Mouse (Mus musculus) mature B cell (primary cell): ENCODE measurements at regions not wholly inside any gene's neighbourhood (a gene's known extent, or its start where the extent isn't known, plus 50 kb on each side); places are given as distances from the start of the nearest gene placed in this dataset.
"Not testable (repeated sequence)": the region's sequence is repeated elsewhere in the genome, so short reads cannot be mapped to it uniquely, and the experiment has no call there.

Experiments used
- in situ Hi-C: fragments of 300-500 bp; cut with MboI; formaldehyde crosslinking; loops from 2 replicates; pipeline ENCODE4 v1.14.3; 2019

- in situ Hi-C loops = no loop called here
Observed at GRCm38 (mm10) chr2:78600753-78601152, 267.2 kb upstream of the Ube2e3 start.

GRCm38 (mm10) chr2:78598039-78598438 is 269.9 kb upstream of the Ube2e3 start:
- in situ Hi-C loops = no loop called here

- in situ Hi-C loops = no loop called here
Observed at GRCm38 (mm10) chr2:78596251-78596650, 271.7 kb upstream of the Ube2e3 start.

DNA sequence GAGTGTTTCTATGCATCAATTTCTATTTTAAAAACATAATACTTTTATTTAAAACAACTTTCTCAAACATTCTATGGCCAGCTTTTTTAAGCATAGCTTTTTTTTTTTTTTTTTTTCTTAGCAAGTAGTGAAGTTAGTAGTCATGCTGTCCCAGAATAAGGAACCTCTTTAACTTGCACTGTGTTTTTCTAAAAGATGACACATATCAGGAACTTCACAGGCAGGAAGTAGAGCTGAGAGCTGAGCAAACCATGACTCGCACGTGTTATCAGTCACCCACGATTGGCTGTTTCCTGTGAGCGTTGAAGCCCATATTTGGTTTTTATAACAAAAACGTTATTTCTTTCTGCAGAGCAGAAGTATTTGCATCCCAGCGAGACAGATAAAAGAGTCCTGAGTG is 287.9 kb upstream of the Ube2e3 start:
- in situ Hi-C loops = no loop called here

GRCm38 (mm10) chr2:78572492-78572891 is 295.4 kb upstream of the Ube2e3 start:
- in situ Hi-C loops = no loop called here

DNA sequence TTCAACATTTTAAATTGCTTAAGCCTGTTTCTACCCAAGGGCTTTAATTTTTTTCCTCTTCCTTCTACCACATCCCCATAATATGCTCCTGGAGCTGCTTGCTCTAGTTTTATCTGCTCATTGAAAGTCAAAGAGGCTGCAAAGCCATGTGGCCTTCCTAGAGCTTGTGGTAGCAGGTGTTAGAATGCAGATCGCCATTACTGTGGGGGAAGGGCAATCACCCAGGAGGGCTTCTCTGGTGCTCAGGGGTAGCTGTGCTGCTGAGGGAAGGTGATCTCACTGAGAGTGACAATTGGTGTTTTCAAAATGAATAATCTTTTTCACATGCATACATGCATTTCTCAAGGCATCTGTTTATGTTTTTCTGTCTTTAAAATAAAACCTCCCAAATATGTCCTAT is 309.8 kb upstream of the Ube2e3 start:
- in situ Hi-C loops = no loop called here

- in situ Hi-C loops = no loop called here
Observed at GRCm38 (mm10) chr2:78551085-78551484, 316.8 kb upstream of the Ube2e3 start.

DNA sequence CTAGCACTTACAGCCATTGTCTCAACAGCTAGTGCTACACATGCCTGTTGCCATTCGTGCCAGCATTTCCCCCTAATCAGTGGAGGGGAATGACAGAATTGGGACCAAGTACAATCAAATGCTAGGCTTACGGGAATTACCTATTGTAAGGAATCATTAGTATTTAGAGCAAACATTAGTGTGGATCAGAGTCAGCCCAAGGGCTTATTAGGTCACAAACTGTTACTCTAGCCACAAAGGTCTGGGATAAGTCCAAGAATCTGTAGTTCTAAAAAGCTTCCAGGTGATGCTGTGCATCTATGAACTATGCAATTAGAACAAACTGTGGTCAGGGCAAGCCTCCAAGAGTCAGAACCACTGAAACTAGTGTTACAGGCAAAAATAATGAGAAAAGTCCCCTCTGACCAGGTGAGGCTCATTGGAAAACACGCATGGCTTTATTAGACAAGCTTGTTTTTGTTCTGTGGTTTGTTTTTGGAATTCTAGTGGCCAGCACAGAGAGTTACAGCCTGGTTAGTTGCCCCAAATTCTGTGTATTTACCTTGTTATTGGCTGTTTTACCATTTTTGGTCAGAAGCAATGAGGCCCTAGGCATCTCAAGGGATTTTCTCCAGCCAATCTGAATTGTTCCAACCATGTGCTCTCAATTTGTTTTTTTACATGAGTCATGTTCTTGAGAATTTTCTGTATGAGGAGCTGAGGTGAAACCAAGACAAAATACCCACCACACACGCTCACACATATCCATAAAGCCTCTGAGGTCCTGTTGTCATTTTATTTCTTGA is 319.0 kb upstream of the Ube2e3 start:
- in situ Hi-C loops = no loop called here

DNA sequence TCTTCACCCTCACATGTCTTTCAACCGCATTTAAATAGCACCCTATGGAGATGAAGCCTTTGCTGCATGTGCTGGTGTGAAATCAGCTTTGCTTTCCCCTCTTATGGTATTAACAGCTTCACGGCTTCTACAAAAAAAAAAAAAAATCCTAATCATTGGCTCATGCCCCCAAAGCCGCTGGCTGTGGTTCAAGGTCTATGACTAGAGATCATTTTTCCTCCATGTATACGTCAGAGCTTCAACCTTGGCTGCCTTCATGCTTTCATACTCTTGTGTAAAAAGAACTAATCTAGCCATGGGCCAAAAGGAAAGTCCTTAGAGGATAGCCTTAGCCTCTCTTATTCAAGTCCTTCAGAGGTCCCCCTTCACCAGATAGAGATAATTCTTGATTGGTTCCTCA is 320.6 kb upstream of the Ube2e3 start:
- in situ Hi-C loops = no loop called here

- in situ Hi-C loops = no loop called here
Observed at GRCm38 (mm10) chr2:78540422-78540821, 327.5 kb upstream of the Ube2e3 start.

GRCm38 (mm10) chr2:78539592-78540300 is 328.2 kb upstream of the Ube2e3 start:
- in situ Hi-C loops = no loop called here

DNA sequence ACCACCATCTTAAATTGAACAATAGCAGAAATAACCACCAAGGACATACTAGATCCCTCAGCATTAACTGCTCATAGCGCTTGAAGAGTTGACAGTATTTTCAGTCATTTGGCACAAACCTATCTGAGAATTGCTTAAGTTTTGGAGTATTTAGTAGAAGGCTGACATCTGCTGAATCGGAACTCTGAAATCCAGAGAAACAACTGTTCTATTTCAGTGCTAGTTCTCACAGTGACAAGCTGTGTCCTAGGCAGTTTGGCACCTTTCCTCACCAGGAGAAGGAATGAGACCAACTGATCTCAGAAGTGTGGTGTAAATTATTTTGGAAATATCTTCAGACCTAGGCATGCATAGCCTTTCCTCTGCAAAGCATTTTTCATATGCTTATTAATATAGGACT is 330.4 kb upstream of the Ube2e3 start:
- in situ Hi-C loops = no loop called here

DNA sequence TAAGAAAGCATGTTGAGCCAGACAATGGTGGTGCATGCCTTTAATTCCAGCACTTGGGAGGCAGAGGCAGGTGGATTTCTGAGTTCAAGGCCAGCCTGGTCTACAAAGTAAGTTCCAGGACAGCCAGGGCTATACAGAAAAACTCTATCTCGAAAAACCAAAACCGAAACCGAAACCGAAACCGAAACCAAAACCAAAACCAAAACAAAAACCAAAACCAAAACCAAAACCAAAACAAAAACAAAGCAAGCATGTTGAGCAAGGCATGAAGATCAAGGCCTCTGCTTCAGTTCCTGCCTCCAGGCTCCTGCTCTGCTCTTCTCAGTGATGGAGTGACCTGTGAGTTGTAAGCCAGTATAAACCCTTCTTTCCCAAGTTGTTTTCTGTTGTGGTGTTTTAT is 334.0 kb upstream of the Ube2e3 start:
- in situ Hi-C loops = not testable (repeated sequence)

DNA sequence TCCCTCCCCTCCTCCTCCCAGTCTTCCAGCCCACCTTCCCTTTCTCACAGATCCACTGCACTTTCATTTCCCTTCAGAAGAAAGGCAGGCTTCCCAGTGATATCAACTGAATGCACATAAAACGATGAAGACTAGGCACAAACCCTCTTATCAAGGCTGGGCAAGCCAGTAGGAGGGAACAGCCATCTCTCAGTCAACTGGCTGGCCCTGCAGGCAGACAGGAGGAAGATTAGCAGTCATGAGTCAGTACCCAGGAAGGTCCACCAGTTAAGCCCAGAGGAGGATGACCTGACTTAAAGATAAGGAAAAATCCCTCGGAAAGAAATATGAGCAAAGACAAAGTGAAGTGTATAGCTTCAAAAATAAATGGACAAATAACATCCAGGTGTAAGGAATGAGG is 337.4 kb upstream of the Ube2e3 start:
- in situ Hi-C loops = no loop called here

GRCm38 (mm10) chr2:78520258-78521023 is 347.5 kb upstream of the Ube2e3 start:
- in situ Hi-C loops = no loop called here

- in situ Hi-C loops = no loop called here
Observed at GRCm38 (mm10) chr2:78493115-78493514, 374.8 kb upstream of the Ube2e3 start.

DNA sequence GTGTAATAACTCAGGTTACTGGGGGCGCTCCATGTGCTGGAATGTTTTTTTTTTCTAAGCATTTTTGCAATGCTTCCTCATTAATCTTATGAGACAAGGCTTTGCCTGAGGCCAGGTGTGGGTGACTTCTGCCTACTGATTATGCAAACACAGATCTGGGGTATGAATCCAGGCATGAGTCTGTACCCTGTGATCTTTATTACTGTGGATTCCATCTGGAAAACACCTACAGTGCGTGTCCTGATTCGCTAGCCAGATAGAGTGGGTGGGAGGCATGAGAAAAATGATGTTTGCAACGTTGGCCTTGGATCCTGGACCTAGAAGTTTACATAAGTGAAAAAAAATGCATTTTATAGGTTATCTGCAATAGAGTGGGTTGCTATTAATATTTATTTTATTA is 387.9 kb upstream of the Ube2e3 start:
- in situ Hi-C loops = no loop called here

DNA sequence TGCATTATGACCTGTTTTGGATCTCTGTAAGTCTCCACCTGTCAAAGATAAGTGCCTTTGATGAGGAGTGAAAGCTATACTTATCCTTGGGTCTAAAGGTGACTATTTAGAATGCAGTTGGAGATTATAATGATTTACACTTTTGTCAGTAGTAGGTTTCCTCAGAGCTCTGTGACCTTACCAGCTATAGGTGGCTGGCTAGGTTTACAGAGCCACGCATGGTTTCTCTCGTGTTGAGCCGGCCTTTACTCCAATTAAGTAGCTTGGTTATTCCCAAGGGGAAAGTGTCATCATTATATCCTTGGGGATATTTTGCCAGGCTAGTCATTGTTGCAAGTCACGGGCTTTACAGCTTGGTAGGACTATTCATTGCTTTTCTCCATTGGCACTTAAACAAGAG is 408.5 kb upstream of the Ube2e3 start:
- in situ Hi-C loops = no loop called here

GRCm38 (mm10) chr2:78453411-78453810 is 414.5 kb upstream of the Ube2e3 start:
- in situ Hi-C loops = no loop called here

DNA sequence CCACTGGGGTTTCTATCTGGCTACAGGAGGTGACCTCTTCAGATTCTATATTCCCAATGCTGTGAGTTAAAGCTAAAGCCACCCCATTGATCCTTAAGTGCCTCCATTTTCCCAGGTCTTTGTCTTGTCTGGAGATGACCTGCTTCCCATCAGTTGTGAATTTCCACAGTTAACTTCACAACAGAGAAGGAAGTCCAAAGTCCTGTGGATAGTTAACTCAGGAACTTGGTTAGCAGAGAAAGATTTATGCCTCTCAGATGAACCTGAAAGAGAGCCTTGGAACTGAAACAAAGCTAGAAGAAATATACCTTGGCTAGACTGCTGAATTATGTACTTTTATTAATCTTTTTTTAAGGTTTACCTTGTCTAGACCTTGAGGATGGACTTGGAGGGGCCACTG is 431.1 kb upstream of the Ube2e3 start:
- in situ Hi-C loops = no loop called here

GRCm38 (mm10) chr2:78435071-78435470 is 432.9 kb upstream of the Ube2e3 start:
- in situ Hi-C loops = no loop called here

GRCm38 (mm10) chr2:78427659-78428336 is 440.1 kb upstream of the Ube2e3 start:
- in situ Hi-C loops = no loop called here
